Mouse (Mus musculus) olfactory bulb, adult 2 months (tissue): Measurements from ENCODE around the gene Angptl2. TPM values are rescaled to one million over a fixed set of nuclear protein-coding genes. Genes with fewer than 3 reads are reported as not detected.

Source experiments
- H3K27ac ChIP-seq: fragments of 200-500 bp; 2 replicates; pipeline ENCODE4 v1.5.1; 2012; ENCODE audit warnings: low read depth, low read length; ENCODE audit not compliant: insufficient read depth
- H3K4me1 ChIP-seq: fragments of 200-500 bp; 2 replicates; pipeline ENCODE4 v1.6.1; 2012; ENCODE audit warnings: low read length; ENCODE audit not compliant: control insufficient read depth, insufficient read depth
- H3K4me3 ChIP-seq: fragments of 200-500 bp; 2 replicates; pipeline ENCODE4 v1.5.1; 2012; ENCODE audit warnings: mild to moderate bottlenecking, low read depth, low read length, moderate library complexity; ENCODE audit not compliant: insufficient read depth
- CTCF ChIP-seq: fragments of 200-500 bp; IDR thresholded peaks from 2 replicates; pipeline ENCODE4 v1.5.1; 2012; ENCODE audit warnings: low read depth, mild to moderate bottlenecking, low read length, moderate library complexity; ENCODE audit not compliant: insufficient read depth
- POLR2A ChIP-seq: fragments of 200-500 bp; IDR thresholded peaks from 2 replicates; pipeline ENCODE4 v1.6.1; 2012; ENCODE audit warnings: mild to moderate bottlenecking, low read depth, low read length, moderate library complexity; ENCODE audit not compliant: insufficient read depth
- WGBS: fragments of 180-500 bp; shearing (Covaris S2); methylation state at CpG from one replicate; pipeline ENCODE4 v1.1.7; 2018; 5-methylcytosine and 5-hydroxymethylcytosine counted together
- polyA plus RNA-seq: library from polyadenylated mRNA; stranded (reverse); fragments of >200 nt; gene quantifications from 2 replicates; pipeline ENCODE4 v1.2.4, GENCODE M21; 2012; ENCODE audit warnings: low replicate concordance; ENCODE audit not compliant: missing spikeins, insufficient read depth, insufficient read length

The Angptl2 gene
- polyA plus RNA-seq, 1 experiment: not detected

DNA sequence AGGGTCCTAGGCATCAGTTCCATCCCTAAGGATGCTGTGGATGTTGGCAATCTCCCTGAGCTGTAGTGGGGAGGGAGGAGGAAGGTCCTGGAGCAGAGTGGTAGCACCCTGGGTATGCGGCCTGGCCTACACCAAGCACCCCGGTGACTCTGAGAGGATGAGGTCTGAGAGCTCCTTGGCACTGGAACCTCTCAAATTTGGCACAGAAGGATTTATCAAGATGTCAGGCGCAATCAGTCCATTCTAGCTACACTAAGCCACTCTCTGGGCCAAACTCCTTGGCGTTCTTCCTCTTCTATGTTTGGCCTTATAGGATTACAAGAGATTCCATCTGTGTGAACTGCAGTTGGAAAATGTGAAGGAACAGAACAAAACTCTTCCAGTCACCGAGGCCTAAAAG lies 73.0 kb downstream of the Angptl2 start:
- no peak overlapping the region for H3K4me3 ChIP-seq
- H3K4me1 ChIP-seq: no peaks in the 10 kb centered on the region
- WGBS: 82% methylated on average over 5 of the region's 5 CpGs
- TF ChIP-seq POLR2A: no peak
- no peak overlapping the region for H3K27ac ChIP-seq

GRCm38 (mm10) chr2:33290491-33290890 lies 74.6 kb downstream of the Angptl2 start:
- H3K27ac ChIP-seq: no peak overlapping the region
- H3K4me3 ChIP-seq: no peak overlapping the region
- TF ChIP-seq POLR2A (no peak), CTCF (no peak)
- H3K4me1 ChIP-seq: no peaks in the 10 kb centered on the region
- WGBS: 82% methylated on average over 8 of the region's 8 CpGs

DNA sequence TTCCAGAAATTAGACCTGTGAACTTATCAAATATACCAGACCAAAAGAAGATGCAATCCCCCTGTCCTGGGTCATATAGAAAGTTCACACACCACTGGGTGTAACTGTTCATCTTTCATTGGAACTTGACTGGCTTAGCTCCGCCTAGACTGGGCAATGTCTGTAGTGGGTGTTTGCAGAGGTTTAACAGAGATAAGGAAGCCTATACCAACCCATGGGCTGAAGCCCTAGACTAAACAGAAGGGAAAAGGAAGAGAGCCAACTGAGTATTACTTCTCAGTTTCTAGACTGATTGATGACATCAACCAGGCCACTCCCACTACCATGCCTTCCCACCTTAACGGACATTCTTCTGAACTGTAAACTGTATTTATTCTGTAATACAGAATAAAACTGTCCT lies 76.2 kb downstream of the Angptl2 start:
- Histone ChIP-seq H3K4me1 (no peaks in the 10 kb centered on the region), H3K4me3 (no peak overlapping the region), H3K27ac (no peak overlapping the region)
- TF ChIP-seq POLR2A (no peak), CTCF (no peak)
- WGBS: 85% methylated on average over 2 of the region's 2 CpGs

- H3K4me1 ChIP-seq: peaks cover 9% of the 10 kb centered on the region
- no peak overlapping the region for H3K27ac ChIP-seq
- 84% methylated on average over 5 of the region's 5 CpGs for WGBS
- no peak for TF ChIP-seq POLR2A
- no peak for TF ChIP-seq CTCF
- H3K4me3 ChIP-seq: no peak overlapping the region
Observed at GRCm38 (mm10) chr2:33295115-33295514, 79.2 kb downstream of the Angptl2 start.

Other genes with a start within 250 kb of the Angptl2 start
- not detected in 2 replicates for gene Slc2a8, start 234.0 kb upstream of the Angptl2 start, polyA plus RNA-seq
- not detected in 2 replicates for gene Garnl3, start 84.4 kb upstream of the Angptl2 start, polyA plus RNA-seq
- gene Ralgps1, start 155.4 kb downstream of the Angptl2 start, polyA plus RNA-seq: not detected in 2 replicates
- gene Zbtb34, start 215.3 kb downstream of the Angptl2 start, polyA plus RNA-seq: not detected in 2 replicates